Mouse (Mus musculus): ENCODE measurements around the gene Serping1.

DNA sequence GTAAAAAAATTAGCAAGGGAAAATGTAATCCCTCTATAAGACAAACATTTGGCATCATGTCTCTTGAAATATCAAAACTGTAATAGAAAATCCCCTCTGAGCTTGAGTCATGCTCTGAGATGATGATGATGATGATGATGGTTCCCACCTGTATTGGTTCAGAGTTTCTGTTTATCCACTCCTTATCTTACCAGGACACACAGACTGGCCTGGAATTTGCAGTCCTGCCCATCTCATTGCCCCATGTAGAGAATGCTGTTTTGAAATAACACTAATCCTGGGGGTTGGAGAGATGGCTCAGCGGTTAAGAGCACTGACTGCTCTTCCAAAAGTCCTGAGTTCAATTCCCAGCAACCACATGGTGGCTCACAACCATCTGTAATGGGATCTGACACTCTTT lies 42.9 kb downstream of the Serping1 start:
- no peak for TF ChIP-seq CTCF (IDR thresholded peaks at IDR 0.05; ENCODE audit: control insufficient read depth, insufficient read depth, insufficient read length)
- no peak for TF ChIP-seq MYOD1 (IDR thresholded peaks at IDR 0.05; ENCODE audit: control insufficient read depth, insufficient read length, low read depth)
- no peak for TF ChIP-seq USF1 (IDR thresholded peaks at IDR 0.05; ENCODE audit: low read depth)
